Mouse (Mus musculus) limb, embryonic 14.5 days (tissue): ENCODE data around the gene Gse1. TPM values are rescaled to one million over a fixed set of nuclear protein-coding genes. Genes with fewer than 3 reads are reported as not detected.
A peak's percentile ranks its signal among the peaks of the same experiment; 100 is the strongest.

Experiments
- ATAC-seq: fragments of 200-750 bp; cut with Nextera tagmentation; 2 replicates; pipeline ENCODE4 v1.8.0; 2017; ENCODE audit warnings: low read depth, moderate number of reproducible peaks, moderate TSS enrichment; ENCODE audit not compliant: low FRiP score
- DNase-seq: peaks from one replicate; pipeline ENCODE4 v3.0.0-alpha.2; 2015; ENCODE audit warnings: low spot score
- H3K27ac ChIP-seq: fragments of 300-500 bp; sonication (generic); replicated peaks from 2 replicates; pipeline ENCODE4 v1.5.1; 2014; ENCODE audit warnings: low read depth, mild to moderate bottlenecking, low read length, moderate library complexity, mixed read lengths
- H3K27me3 ChIP-seq: fragments of 300-500 bp; sonication (generic); 2 replicates; pipeline ENCODE4 v1.6.1; 2014; ENCODE audit warnings: low read length, mixed read lengths; ENCODE audit not compliant: control insufficient read depth, insufficient read depth
- H3K36me3 ChIP-seq: fragments of 300-500 bp; sonication (generic); 2 replicates; pipeline ENCODE4 v1.6.1; 2014; ENCODE audit warnings: mild to moderate bottlenecking, low read length, moderate library complexity, mixed read lengths; ENCODE audit not compliant: control insufficient read depth, insufficient read depth
- H3K4me1 ChIP-seq: fragments of 300-500 bp; sonication (generic); 2 replicates; pipeline ENCODE4 v1.6.1; 2014; ENCODE audit warnings: antibody characterized with exemption, low read length, mixed read lengths; ENCODE audit not compliant: control insufficient read depth, insufficient read depth
- H3K4me2 ChIP-seq: fragments of 300-500 bp; sonication (generic); replicated peaks from 2 replicates; pipeline ENCODE4 v1.6.1; 2014; ENCODE audit warnings: low read depth, mild to moderate bottlenecking, low read length, moderate library complexity; ENCODE audit not compliant: severe bottlenecking
- H3K4me3 ChIP-seq: fragments of 300-500 bp; sonication (generic); replicated peaks from 2 replicates; pipeline ENCODE4 v1.5.1; 2014; ENCODE audit warnings: low read length
- H3K9ac ChIP-seq: fragments of 300-500 bp; sonication (generic); 2 replicates; pipeline ENCODE4 v1.6.1; 2014; ENCODE audit warnings: mild to moderate bottlenecking, low read depth, low read length, moderate library complexity; ENCODE audit not compliant: severe bottlenecking
- H3K9me3 ChIP-seq: fragments of 300-500 bp; sonication (generic); 2 replicates; pipeline ENCODE4 v1.6.1; 2016; ENCODE audit warnings: low read length; ENCODE audit not compliant: control insufficient read depth
- POLR2A ChIP-seq: fragments of 200-500 bp; IDR thresholded peaks from 2 replicates; pipeline ENCODE4 v1.8.0; 2012; ENCODE audit warnings: inconsistent platforms, mild to moderate bottlenecking, moderate library complexity, borderline replicate concordance; ENCODE audit not compliant: insufficient read depth, insufficient read length; ENCODE audit errors: extremely low read depth
- WGBS: fragments of 180-500 bp; shearing (Covaris S2); extraction: QIAGEN DNeasy Blood & Tissue Kit; methylation state at CpG from one replicate; pipeline ENCODE4 v1.1.7; 2014; 5-methylcytosine and 5-hydroxymethylcytosine counted together
- polyA plus RNA-seq, 2 experiments: library from polyadenylated mRNA; depleted of rRNA in 1 of 2; stranded (reverse) in 1 of 2; unstranded in 1 of 2; fragments of >200 nt; fragmentation: Nextera tagmentation in 1 of 2; extraction: Ambion mirVana in 1 of 2; gene quantifications; 2 replicates each; pipeline versions ENCODE4 v1.2.1 to v1.2.3; 2012 to 2014

Gene Gse1
- polyA plus RNA-seq, 2 experiments, result 10.3 to 32.6 TPM

DNA sequence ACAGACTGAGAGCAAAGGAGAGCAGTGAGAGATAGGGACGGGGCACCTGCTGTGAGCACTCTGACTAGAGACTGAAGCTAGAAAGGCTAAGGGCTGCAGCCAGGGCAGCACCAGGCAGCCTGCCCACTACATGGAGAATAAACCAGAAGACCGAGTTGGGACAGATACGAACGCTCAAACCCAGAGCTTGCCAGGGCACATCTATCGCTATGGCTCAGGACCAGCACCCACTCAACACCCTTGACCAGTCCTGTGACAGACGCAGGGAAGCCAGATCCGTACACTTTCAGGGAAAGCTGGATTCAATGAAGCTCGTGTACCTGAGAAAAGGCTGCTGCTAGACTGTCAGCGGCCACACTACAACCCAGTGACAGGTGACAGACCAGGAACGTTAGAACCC lies 357.3 kb downstream of the Gse1 start:
- no peak overlapping the region for H3K4me2 ChIP-seq

DNA sequence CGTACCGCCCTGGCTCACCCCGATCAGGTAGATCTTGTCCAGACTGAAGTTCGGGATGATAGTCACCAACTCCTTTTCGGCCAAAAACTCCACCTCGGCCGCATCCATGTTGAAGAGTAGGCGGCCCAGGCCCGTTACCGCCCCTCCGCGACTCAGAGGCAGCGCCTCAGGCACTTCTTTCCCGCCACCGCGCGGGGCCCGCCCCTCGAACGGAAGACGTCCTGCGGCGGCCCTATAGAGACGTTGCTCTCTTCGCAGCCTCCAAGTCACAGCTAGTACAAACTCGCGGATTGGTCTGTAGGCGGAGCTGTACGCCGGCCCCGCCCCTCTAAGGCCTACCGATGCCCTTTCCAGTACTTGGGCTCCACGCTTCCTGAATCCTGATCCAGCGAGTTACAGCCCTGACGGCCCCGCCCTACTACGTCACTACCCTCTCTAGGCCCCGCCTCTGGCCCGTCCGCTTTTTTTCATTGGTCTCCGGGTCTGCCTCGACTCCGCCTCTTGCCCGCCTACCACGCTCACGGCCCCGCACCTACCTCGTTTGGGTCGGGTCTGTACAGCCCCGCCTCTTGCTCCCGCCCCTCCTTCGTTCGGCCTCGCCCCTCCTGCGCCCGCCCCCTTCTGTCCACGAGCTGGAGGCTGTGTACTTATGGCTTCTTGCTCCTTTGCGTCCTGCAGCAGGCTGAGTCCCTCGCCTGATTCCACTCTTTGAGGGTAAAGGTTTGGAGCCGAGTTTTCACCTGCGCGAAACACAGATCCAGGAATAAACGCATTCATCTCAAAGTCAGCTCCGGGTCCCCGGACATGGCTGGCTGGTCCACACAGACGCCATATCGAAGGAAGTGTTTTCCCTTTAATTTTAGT lies 360.9 kb downstream of the Gse1 start, which contains the start of gene Gins2:
Gene Gins2 (minus strand): TSS at position 397 of the 864 bp plus-strand sequence.
- Histone ChIP-seq H3K27ac (peak within 1 kb of the TSS; percentile 76), H3K27me3 (no peaks in the 10 kb centered on the region), H3K4me2 (peak within 1 kb of the TSS; percentile 80), H3K9me3 (no peaks in the 10 kb centered on the region), H3K36me3 (peaks cover 14% of the 10 kb centered on the region), H3K4me3 (peak within 1 kb of the TSS; percentile 70), H3K9ac (peak within 1 kb of the TSS; percentile 81), H3K4me1 (peaks cover 5% of the 10 kb centered on the region)
- WGBS, result 1% methylated on average over 65 of the region's 67 CpGs
- peak; percentile 60; the same call in 1 of the 2 replicates for TF ChIP-seq POLR2A
- DNase-seq (peak; percentile 100), ATAC-seq (peak; percentile 99)

More for the DNA sequence above, 357.3 kb downstream of the Gse1 start:
- no peak overlapping the region for H3K27ac ChIP-seq
- WGBS, result 86% methylated on average over 10 of the region's 10 CpGs
- no peaks in the 10 kb centered on the region for H3K27me3 ChIP-seq
- H3K4me3 ChIP-seq, result no peak overlapping the region
- peaks cover 5% of the 10 kb centered on the region for H3K4me1 ChIP-seq
- ATAC-seq, result no peak
- H3K36me3 ChIP-seq, result peaks cover 34% of the 10 kb centered on the region
- H3K9ac ChIP-seq, result no peak overlapping the region
- TF ChIP-seq POLR2A, result no peak
- no peaks in the 10 kb centered on the region for H3K9me3 ChIP-seq
- DNase-seq, result no peak

DNA sequence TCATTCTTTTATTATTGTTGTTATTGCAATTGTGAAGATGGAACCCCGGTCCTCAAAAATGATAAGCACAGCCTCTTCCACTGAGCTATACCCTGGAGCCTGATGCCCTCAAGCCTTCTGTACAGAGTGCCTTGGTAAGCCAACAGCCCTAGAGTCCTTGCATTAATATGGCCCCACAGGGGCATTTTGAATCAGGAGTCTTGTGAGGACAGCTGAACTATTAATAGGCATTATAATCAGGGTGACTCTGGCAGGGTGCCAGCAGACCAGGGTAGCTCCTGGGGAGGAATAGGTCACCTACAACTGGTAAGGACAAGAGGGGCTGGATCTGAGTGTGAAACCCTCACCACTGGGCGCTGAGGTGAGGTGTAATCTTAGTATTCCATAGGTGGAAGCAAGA lies 361.7 kb downstream of the Gse1 start:
- Histone ChIP-seq H3K4me3 (peak overlapping the region; percentile 43), H3K27ac (no peak overlapping the region), H3K9ac (peak overlapping the region; percentile 48), H3K27me3 (no peaks in the 10 kb centered on the region), H3K4me2 (peak overlapping the region; percentile 61), H3K4me1 (peaks cover 5% of the 10 kb centered on the region), H3K9me3 (no peaks in the 10 kb centered on the region), H3K36me3 (peaks cover 10% of the 10 kb centered on the region)
- DNase-seq (peak; percentile 17), ATAC-seq (no peak)
- WGBS, result 55% methylated on average over 2 of the region's 2 CpGs
- TF ChIP-seq POLR2A, result no peak

DNA sequence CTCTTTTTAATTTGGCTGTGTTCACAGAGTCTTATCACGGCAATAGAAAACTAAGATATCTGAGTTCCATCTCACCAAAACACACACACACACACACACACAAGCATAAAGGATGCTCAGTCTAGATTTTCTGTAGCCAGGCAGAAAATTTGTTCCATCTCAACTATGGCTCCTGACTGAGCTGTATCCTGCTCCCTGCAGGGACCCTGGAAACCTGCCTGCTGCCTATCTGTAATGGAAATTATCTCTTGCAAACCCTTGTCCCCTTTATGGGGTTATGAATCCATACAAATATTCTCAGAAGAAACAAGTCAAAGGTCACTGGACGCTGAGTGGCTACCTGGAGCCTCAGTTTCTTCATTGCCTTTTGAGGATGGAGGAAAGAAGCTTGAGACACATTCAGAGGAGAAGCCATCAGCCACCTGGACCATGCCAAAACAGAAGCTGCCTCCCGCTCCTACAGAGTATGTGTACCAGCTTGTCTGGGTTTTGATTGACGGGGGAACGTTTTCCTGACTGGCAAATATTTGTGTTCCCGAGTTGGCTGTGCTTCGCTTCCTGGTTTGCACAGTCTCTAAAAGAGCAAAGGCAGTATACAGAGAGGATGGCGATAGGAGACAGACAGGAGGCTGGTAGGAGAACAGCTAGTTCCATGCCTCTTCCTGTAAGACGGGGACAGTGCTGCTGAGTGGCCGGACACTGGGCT lies 363.5 kb downstream of the Gse1 start:
- Histone ChIP-seq H3K4me2 (no peak overlapping the region), H3K4me3 (no peak overlapping the region), H3K36me3 (no peaks in the 10 kb centered on the region), H3K9me3 (no peaks in the 10 kb centered on the region), H3K27me3 (no peaks in the 10 kb centered on the region), H3K27ac (no peak overlapping the region), H3K9ac (no peak overlapping the region), H3K4me1 (peaks cover 5% of the 10 kb centered on the region)
- no peak for DNase-seq
- no peak for ATAC-seq
- TF ChIP-seq POLR2A, result no peak
- WGBS, result 72% methylated on average over 10 of the region's 10 CpGs

DNA sequence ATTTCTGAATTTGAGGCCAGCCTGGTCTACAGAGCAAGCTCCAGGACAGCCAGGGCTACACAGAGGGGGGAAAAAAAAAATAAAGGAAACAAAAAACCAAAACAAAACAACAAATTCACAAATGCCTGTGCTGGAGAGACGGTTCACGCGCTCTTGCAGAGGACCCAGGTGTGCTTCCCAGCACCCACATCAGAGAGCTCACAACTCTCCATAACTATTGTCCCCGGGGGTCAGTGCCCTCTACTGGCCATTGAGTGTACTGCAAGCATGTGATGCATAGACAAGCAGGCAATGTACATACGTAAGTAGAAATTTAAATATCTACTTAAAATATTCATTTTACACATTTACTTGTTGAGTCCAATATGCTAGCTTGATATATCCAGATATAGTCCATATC lies 366.3 kb downstream of the Gse1 start:
- ATAC-seq, result no peak
- no peak for TF ChIP-seq POLR2A

More for the DNA sequence above, 366.3 kb downstream of the Gse1 start:
- no peaks in the 10 kb centered on the region for H3K9me3 ChIP-seq
- H3K36me3 ChIP-seq, result no peaks in the 10 kb centered on the region
- H3K4me1 ChIP-seq, result peaks cover 8% of the 10 kb centered on the region
- H3K4me2 ChIP-seq, result no peak overlapping the region
- H3K27ac ChIP-seq, result no peak overlapping the region
- H3K9ac ChIP-seq, result no peak overlapping the region
- DNase-seq, result no peak
- no peak overlapping the region for H3K4me3 ChIP-seq
- 88% methylated on average over 5 of the region's 5 CpGs for WGBS
- no peaks in the 10 kb centered on the region for H3K27me3 ChIP-seq
